Mouse (Mus musculus): Measurements from ENCODE around the gene Tchp. TPM values are rescaled to one million over a fixed set of nuclear protein-coding genes. Genes with fewer than 3 reads are reported as not detected.

Gene Tchp
- total and polyA plus RNA-seq, 2 experiments from 2014 or later = 12.7 to 15.6 TPM

DNA sequence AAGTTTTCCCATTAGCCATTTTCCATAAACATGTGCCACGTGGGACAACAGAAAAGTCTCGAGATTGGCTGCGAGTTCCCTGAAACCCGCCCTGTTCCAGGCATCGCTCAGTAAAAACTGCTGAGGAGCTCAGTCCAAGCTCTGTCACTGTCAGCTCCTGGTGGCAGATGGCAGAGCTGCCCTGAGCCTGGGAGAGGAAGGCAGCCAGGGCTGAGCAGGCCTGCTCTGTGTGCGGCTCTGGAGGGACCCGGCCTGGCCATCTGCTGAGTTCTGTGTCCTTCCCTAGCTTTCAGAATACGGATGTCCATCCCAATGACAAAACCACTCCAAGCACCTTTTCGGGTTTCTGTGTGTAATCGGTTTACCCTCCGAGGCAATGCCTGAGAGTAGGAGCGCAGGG lies 45.8 kb downstream of the Tchp start:
- DNase-seq (ENCODE audit: low spot score) = peak; percentile 83
- peak; percentile 95 for ATAC-seq
- 69% methylated on average over 12 of the region's 12 CpGs for WGBS
- peaks cover 38% of the 10 kb centered on the region for H3K36me3 ChIP-seq (ENCODE audit: insufficient read depth, low read length)
- H3K4me3 ChIP-seq (ENCODE audit: low read length) = no peak overlapping the region
- H3K27ac ChIP-seq = peak overlapping the region; percentile 65
- TF ChIP-seq CTCF (IDR thresholded peaks at IDR 0.05; ENCODE audit: low read depth) = peak; percentile 38
- no peak overlapping the region for H3K9ac ChIP-seq (replicated peaks; ENCODE audit: low read length)
- H3K27me3 ChIP-seq (ENCODE audit: insufficient read depth, low read length) = no peaks in the 10 kb centered on the region
- H3K4me1 ChIP-seq (ENCODE audit: insufficient read depth, low read length) = no peaks in the 10 kb centered on the region
- H3K4me2 ChIP-seq (ENCODE audit: low read depth, low read length) = no peak overlapping the region
- H3K9me3 ChIP-seq (ENCODE audit: low read length) = no peaks in the 10 kb centered on the region

GRCm38 (mm10) chr5:114759536-114760090 lies 52.1 kb downstream of the Tchp start:
- 94% methylated on average over 5 of the region's 5 CpGs for WGBS
- Histone ChIP-seq H3K4me1 (ENCODE audit: insufficient read depth, low read length) (no peaks in the 10 kb centered on the region), H3K27me3 (ENCODE audit: insufficient read depth, low read length) (no peaks in the 10 kb centered on the region), H3K27ac (no peak overlapping the region), H3K4me2 (ENCODE audit: low read depth, low read length) (no peak overlapping the region), H3K4me3 (ENCODE audit: low read length) (no peak overlapping the region), H3K36me3 (ENCODE audit: insufficient read depth, low read length) (peaks cover 60% of the 10 kb centered on the region), H3K9me3 (ENCODE audit: low read length) (no peaks in the 10 kb centered on the region), H3K9ac (replicated peaks; ENCODE audit: low read length) (no peak overlapping the region)
- no peak for TF ChIP-seq CTCF (IDR thresholded peaks at IDR 0.05; ENCODE audit: low read depth)
- ATAC-seq (no peak), DNase-seq (ENCODE audit: low spot score) (no peak)

DNA sequence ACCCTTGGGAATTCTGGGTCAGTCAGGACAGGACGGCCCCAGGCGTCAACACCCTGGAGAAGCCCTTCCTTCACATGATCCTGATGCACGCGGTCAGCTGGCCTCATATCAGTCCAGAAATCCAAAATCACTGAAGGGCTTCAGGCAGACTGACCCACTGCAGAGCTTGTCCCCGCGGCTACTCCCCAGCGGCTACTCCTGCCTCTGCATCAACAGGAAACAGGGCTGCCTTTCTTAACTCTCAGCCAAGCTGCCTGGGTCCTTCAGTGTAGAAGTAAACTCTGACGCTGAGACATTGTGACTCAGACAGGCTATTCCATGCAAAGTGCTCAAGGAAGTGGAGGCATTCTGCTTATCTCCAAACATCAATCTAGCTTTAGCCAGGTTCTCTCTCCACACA lies 54.4 kb downstream of the Tchp start:
- Histone ChIP-seq H3K27me3 (ENCODE audit: insufficient read depth, low read length) (no peaks in the 10 kb centered on the region), H3K4me3 (ENCODE audit: low read length) (no peak overlapping the region), H3K4me1 (ENCODE audit: insufficient read depth, low read length) (no peaks in the 10 kb centered on the region), H3K36me3 (ENCODE audit: insufficient read depth, low read length) (peaks cover 62% of the 10 kb centered on the region; the same call in 1 of the 2 replicates), H3K4me2 (ENCODE audit: low read depth, low read length) (no peak overlapping the region), H3K9me3 (ENCODE audit: low read length) (no peaks in the 10 kb centered on the region), H3K9ac (replicated peaks; ENCODE audit: low read length) (no peak overlapping the region), H3K27ac (no peak overlapping the region)
- ATAC-seq (no peak), DNase-seq (ENCODE audit: low spot score) (no peak)
- 86% methylated on average over 8 of the region's 8 CpGs for WGBS
- TF ChIP-seq CTCF (IDR thresholded peaks at IDR 0.05; ENCODE audit: low read depth) = no peak

GRCm38 (mm10) chr5:114764812-114765735 lies 57.5 kb downstream of the Tchp start:
- Histone ChIP-seq H3K36me3 (ENCODE audit: insufficient read depth, low read length) (peaks cover 44% of the 10 kb centered on the region; the same call in 1 of the 2 replicates), H3K9me3 (ENCODE audit: low read length) (no peaks in the 10 kb centered on the region), H3K9ac (replicated peaks; ENCODE audit: low read length) (no peak overlapping the region), H3K4me3 (ENCODE audit: low read length) (no peak overlapping the region), H3K27me3 (ENCODE audit: insufficient read depth, low read length) (no peaks in the 10 kb centered on the region), H3K4me1 (ENCODE audit: insufficient read depth, low read length) (no peaks in the 10 kb centered on the region), H3K27ac (peak overlapping the region; percentile 56), H3K4me2 (ENCODE audit: low read depth, low read length) (no peak overlapping the region)
- peak; percentile 52; the same call in 1 of the 2 replicates for TF ChIP-seq CTCF (IDR thresholded peaks at IDR 0.05; ENCODE audit: low read depth)
- WGBS = 68% methylated on average over 18 of the region's 18 CpGs
- ATAC-seq (peak; percentile 76), DNase-seq (ENCODE audit: low spot score) (peak; percentile 67)

DNA sequence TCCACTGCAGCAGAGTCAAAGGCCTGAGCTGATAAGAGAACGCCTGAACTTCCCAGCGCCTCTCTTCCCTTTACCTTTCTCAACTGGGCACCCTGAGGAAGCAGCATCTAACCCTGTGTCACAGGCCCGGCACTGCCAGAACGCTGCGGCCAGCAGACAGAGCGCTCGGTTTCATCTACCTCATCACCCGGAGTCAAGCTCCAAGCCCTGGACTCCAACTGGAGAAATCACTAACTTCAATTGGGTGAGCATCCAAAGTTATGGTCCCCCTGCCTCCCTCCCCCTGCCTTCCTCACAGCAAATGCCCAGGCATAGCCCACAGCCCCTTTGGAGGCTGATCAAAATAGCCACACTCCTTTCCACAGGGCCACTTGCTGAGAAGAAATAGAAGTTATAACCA lies 59.1 kb downstream of the Tchp start:
- Histone ChIP-seq H3K36me3 (ENCODE audit: insufficient read depth, low read length) (peaks cover 30% of the 10 kb centered on the region; the same call in 1 of the 2 replicates), H3K27ac (no peak overlapping the region), H3K9ac (replicated peaks; ENCODE audit: low read length) (no peak overlapping the region), H3K4me2 (ENCODE audit: low read depth, low read length) (no peak overlapping the region), H3K27me3 (ENCODE audit: insufficient read depth, low read length) (no peaks in the 10 kb centered on the region), H3K4me1 (ENCODE audit: insufficient read depth, low read length) (0 out of 2 replicates have a peak, but pooled peaks cover under 1% of the 10 kb centered on the region), H3K4me3 (ENCODE audit: low read length) (no peak overlapping the region), H3K9me3 (ENCODE audit: low read length) (no peaks in the 10 kb centered on the region)
- no peak for TF ChIP-seq CTCF (IDR thresholded peaks at IDR 0.05; ENCODE audit: low read depth)
- no peak for ATAC-seq
- WGBS = 88% methylated on average over 8 of the region's 8 CpGs
- no peak for DNase-seq (ENCODE audit: low spot score)

- Histone ChIP-seq H3K27me3 (ENCODE audit: insufficient read depth, low read length) (no peaks in the 10 kb centered on the region), H3K4me2 (ENCODE audit: low read depth, low read length) (no peak overlapping the region), H3K9ac (replicated peaks; ENCODE audit: low read length) (no peak overlapping the region), H3K9me3 (ENCODE audit: low read length) (no peaks in the 10 kb centered on the region), H3K4me3 (ENCODE audit: low read length) (no peak overlapping the region), H3K27ac (no peak overlapping the region), H3K36me3 (ENCODE audit: insufficient read depth, low read length) (peaks cover 25% of the 10 kb centered on the region; the same call in 1 of the 2 replicates), H3K4me1 (ENCODE audit: insufficient read depth, low read length) (peaks cover 5% of the 10 kb centered on the region; the same call in 1 of the 2 replicates)
- no peak for DNase-seq (ENCODE audit: low spot score)
- TF ChIP-seq CTCF (IDR thresholded peaks at IDR 0.05; ENCODE audit: low read depth) = no peak
- 77% methylated on average over 7 of the region's 7 CpGs for WGBS
- no peak for ATAC-seq
These were observed 59.6 kb downstream of the Tchp start for GRCm38 (mm10) chr5:114767185-114767584.
